Mouse (Mus musculus) lung, postnatal 0 days (tissue): ENCODE measurements around the gene Ano4.

ENCODE experiments used
- CTCF ChIP-seq: IDR thresholded peaks from 2 replicates; pipeline ENCODE4 v1.5.1; 2016; ENCODE audit warnings: antibody characterized with exemption, mild to moderate bottlenecking
- EP300 ChIP-seq: IDR thresholded peaks from 2 replicates; pipeline ENCODE4 v1.6.1; 2016; ENCODE audit warnings: antibody characterized with exemption, mild to moderate bottlenecking, control low read depth

- TF ChIP-seq EP300, result no peak
- TF ChIP-seq CTCF, result no peak
Measured at GRCm38 (mm10) chr10:89329806-89330205, 14.8 kb downstream of the Ano4 start.
